Mouse (Mus musculus) E14TG2a.4 (cell line): ENCODE results near the gene Svopl.

Experiments used
- CTCF ChIP-seq: conservative IDR thresholded peaks from 2 replicates; pipeline ENCODE4 v1.5.1; 2014; ENCODE audit warnings: low read length
- NANOG ChIP-seq: IDR thresholded peaks from 2 replicates; pipeline ENCODE4 v1.6.1; 2014; ENCODE audit warnings: borderline replicate concordance, low read length, mixed read lengths
- POU5F1 ChIP-seq: IDR thresholded peaks from 2 replicates; pipeline ENCODE4 v1.6.1; 2014; ENCODE audit warnings: low read length, borderline replicate concordance

GRCm38 (mm10) chr6:37967386-37967785 lies 79.4 kb downstream of the Svopl start:
- TF ChIP-seq CTCF, result no peak
- no peak for TF ChIP-seq NANOG
- TF ChIP-seq POU5F1, result no peak
